Mouse (Mus musculus) ES-Bruce4 (cell line): Measurements from ENCODE around the gene Olfr544. TPM values are rescaled to one million over a fixed set of nuclear protein-coding genes. Genes with fewer than 3 reads are reported as not detected.
A peak's percentile ranks its signal among the peaks of the same experiment; 100 is the strongest.

Experiments
- H3K27ac ChIP-seq: 2 replicates; pipeline ENCODE4 v1.5.1; 2012; ENCODE audit warnings: low read length, inconsistent platforms; ENCODE audit not compliant: insufficient read depth
- H3K27me3 ChIP-seq: 2 replicates; pipeline ENCODE4 v1.6.1; 2012; ENCODE audit warnings: mild to moderate bottlenecking, low read length, inconsistent platforms; ENCODE audit not compliant: control insufficient read depth, poor library complexity, insufficient read depth, severe bottlenecking
- H3K36me3 ChIP-seq: 2 replicates; pipeline ENCODE4 v1.6.1; 2012; ENCODE audit warnings: inconsistent platforms, mild to moderate bottlenecking, low read length, moderate library complexity; ENCODE audit not compliant: control insufficient read depth, poor library complexity, insufficient read depth, severe bottlenecking
- H3K4me1 ChIP-seq: one replicate; pipeline ENCODE4 v1.8.1; 2011; ENCODE audit warnings: low read length; ENCODE audit not compliant: control insufficient read depth, insufficient read depth
- H3K4me3 ChIP-seq: 2 replicates; pipeline ENCODE4 v1.5.1; 2011; ENCODE audit warnings: low read depth, mild to moderate bottlenecking, low read length
- H3K9ac ChIP-seq: 2 replicates; pipeline ENCODE4 v1.6.1; 2012; ENCODE audit warnings: low read depth, mild to moderate bottlenecking, inconsistent platforms; ENCODE audit not compliant: poor library complexity, severe bottlenecking
- H3K9me3 ChIP-seq: replicated peaks from 2 replicates; pipeline ENCODE4 v1.6.1; 2012; ENCODE audit warnings: mild to moderate bottlenecking, low read length, inconsistent platforms; ENCODE audit not compliant: control insufficient read depth, poor library complexity, insufficient read depth, severe bottlenecking
- CTCF ChIP-seq: IDR thresholded peaks from one replicate; pipeline ENCODE4 v1.8.1; 2011; ENCODE audit warnings: low read depth, low read length
- EP300 ChIP-seq: IDR thresholded peaks from 2 replicates; pipeline ENCODE4 v1.6.1; 2011; ENCODE audit warnings: low read depth, low read length; ENCODE audit not compliant: insufficient read depth
- POLR2A ChIP-seq: IDR thresholded peaks from one replicate; pipeline ENCODE4 v1.8.1; 2011; ENCODE audit warnings: low read length; ENCODE audit not compliant: insufficient read depth
- polyA plus RNA-seq: library from polyadenylated mRNA; stranded (reverse); fragments of >200 nt; gene quantifications from 2 replicates; pipeline ENCODE4 v1.2.4, GENCODE M21; 2011; ENCODE audit warnings: low read depth; ENCODE audit not compliant: missing spikeins, insufficient read depth, insufficient read length

The Olfr544 gene
- polyA plus RNA-seq, 1 experiment = not detected

DNA sequence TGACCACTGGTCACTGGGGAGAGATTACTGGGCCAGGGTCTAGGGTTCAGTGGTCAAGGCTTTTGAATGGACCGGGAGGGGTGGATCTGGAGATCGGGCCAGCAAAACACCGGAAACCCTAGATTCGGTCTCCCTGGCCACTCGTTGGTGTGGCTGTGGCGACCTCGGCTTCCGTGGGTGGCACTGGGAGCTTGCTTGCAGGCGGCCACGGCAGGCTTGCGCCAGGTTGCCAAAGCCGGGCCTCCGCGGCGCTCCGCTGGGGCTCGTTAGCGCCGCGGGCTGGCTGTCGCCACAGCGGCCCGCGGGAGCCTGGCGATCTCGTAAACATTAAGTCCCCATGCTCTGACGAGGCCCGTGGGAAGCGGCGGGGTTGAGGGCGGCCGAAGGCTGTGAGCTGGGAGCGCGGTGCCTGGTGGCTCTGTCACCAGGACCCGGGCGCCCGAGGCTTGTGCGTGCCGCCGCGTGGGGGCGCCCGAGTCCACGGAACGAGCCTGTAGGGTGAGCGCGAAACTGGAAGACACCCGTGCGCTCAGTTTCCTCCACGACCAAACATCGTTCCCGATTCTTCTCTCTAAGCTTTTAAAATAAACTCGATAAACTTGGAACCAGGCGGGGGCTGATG is 24.8 kb upstream of the Olfr544 start:
- no peaks in the 10 kb centered on the region for H3K36me3 ChIP-seq
- no peak overlapping the region for H3K27ac ChIP-seq
- peak overlapping the region; percentile 67 for H3K4me3 ChIP-seq
- no peaks in the 10 kb centered on the region for H3K4me1 ChIP-seq
- TF ChIP-seq POLR2A (no peak), CTCF (peak; percentile 71), EP300 (no peak)
- peak overlapping the region; percentile 65 for H3K9ac ChIP-seq
- no peaks in the 10 kb centered on the region for H3K9me3 ChIP-seq
- H3K27me3 ChIP-seq = no peaks in the 10 kb centered on the region; the same call in 1 of the 2 replicates

DNA sequence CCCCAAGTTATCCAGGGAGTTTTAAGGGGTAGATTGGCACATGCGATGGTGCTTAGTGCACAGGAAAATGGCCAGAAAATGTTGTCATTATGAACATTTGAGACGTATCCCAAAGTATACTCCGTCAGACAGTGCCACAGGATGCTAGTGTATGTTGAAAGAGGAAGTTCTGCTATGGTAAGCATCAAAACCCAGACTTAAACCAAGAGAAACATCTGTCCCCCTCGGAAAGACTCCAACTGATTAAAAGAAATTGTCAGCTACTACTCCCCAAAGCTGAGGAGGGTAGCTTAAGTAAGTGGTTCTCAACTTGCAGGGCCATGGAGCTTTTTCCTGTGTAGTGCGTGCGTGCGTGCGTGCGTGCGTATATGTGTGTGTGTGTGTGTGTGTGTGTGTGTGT is 23.8 kb upstream of the Olfr544 start:
- Histone ChIP-seq H3K27ac (no peak overlapping the region), H3K9me3 (no peaks in the 10 kb centered on the region), H3K36me3 (no peaks in the 10 kb centered on the region), H3K9ac (no peak overlapping the region), H3K27me3 (no peaks in the 10 kb centered on the region; the same call in 1 of the 2 replicates), H3K4me1 (no peaks in the 10 kb centered on the region), H3K4me3 (no peak overlapping the region)
- TF ChIP-seq CTCF = no peak
- no peak for TF ChIP-seq POLR2A
- TF ChIP-seq EP300 = no peak

DNA sequence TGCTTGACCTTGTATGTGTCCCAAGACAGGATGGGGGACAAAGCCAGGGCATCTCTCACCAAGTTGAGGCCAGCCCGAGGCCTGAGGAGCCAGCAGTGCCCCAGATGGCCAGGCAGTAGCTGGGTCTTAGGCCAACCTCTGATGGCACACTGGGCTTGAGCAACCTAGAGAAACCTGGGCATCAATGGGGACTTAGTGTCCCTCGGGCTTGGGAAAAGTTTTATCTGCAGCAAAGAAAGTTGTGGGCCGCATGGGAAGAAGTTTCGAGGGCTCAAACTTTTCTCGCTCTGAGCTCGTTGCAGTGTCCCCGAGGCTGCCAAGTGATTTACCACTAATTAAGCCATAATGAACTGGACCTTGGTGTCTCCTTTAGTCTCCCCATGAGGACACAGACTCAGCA is 21.6 kb upstream of the Olfr544 start:
- Histone ChIP-seq H3K4me1 (no peaks in the 10 kb centered on the region), H3K27ac (no peak overlapping the region), H3K4me3 (no peak overlapping the region), H3K9me3 (no peaks in the 10 kb centered on the region), H3K9ac (no peak overlapping the region), H3K36me3 (no peaks in the 10 kb centered on the region), H3K27me3 (no peaks in the 10 kb centered on the region; the same call in 1 of the 2 replicates)
- TF ChIP-seq POLR2A = no peak

DNA sequence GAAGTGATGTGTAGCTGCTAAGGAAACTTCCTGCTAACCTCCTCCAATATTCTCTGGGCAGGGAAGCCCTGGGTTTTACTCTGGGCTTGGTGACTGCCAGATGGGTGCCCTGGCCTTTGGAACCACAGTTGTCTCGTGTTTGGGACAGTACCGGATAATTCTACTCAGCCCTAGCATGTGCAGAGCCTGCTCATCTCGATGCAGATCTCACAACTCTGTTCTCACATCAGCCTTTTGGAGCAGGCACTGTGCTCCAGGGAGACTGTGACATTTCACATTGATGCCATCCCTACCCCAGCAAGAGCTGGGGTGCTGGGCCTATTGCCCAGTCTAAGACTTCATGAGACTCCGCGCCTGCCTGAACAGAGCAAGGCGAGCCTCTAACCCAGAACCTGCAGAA is 20.6 kb upstream of the Olfr544 start:
- Histone ChIP-seq H3K36me3 (no peaks in the 10 kb centered on the region), H3K4me1 (no peaks in the 10 kb centered on the region), H3K9ac (no peak overlapping the region), H3K9me3 (no peaks in the 10 kb centered on the region), H3K27me3 (no peaks in the 10 kb centered on the region; the same call in 1 of the 2 replicates), H3K4me3 (no peak overlapping the region), H3K27ac (no peak overlapping the region)
- TF ChIP-seq CTCF (no peak), POLR2A (no peak), EP300 (no peak)

DNA sequence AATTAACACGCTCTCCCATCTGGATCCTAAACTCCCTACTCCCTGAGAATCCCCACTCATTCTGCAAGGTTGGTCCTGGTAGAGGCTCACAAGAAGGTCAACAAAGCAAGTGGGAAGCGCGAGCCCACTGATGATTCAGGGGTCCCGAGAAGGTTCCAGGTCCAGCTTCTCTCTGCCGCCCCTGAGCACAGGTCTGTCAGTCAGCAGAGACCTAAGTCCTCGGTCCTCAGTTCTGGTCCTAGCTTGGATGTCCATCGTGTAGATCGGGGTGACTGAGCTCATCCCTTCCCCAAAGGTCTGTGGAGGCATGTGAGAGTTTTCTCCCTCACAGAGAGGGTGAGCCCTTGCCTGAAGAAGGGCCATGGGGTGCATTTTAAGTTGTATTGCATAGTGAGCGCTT is 20.0 kb upstream of the Olfr544 start:
- no peak for TF ChIP-seq CTCF
- TF ChIP-seq EP300 = no peak
- no peak for TF ChIP-seq POLR2A
- Histone ChIP-seq H3K4me1 (no peaks in the 10 kb centered on the region), H3K27ac (no peak overlapping the region), H3K36me3 (no peaks in the 10 kb centered on the region), H3K9ac (no peak overlapping the region), H3K4me3 (no peak overlapping the region), H3K27me3 (no peaks in the 10 kb centered on the region; the same call in 1 of the 2 replicates), H3K9me3 (no peaks in the 10 kb centered on the region)

DNA sequence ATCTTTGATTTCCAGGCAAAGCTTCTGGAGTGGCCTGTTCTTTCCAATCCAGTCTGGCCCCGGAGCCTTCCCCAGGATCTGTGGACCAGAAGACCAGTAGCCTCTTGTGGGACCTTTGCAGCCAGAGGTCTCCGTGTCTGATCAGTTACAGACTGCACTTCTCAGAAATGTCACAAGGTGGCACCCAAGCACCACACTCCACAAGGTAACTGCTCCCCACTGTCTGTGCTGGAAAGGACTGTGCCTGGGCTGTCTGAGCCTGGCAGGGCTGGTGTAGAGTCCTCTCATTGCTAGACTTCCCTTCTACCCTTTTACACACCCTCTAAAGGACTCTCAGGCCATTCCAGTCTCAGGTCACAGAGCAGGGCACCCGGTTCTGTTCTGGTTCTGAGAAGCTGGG is 18.7 kb upstream of the Olfr544 start:
- Histone ChIP-seq H3K27ac (no peak overlapping the region), H3K4me3 (no peak overlapping the region), H3K27me3 (no peaks in the 10 kb centered on the region), H3K4me1 (no peaks in the 10 kb centered on the region), H3K9ac (no peak overlapping the region), H3K36me3 (no peaks in the 10 kb centered on the region), H3K9me3 (no peaks in the 10 kb centered on the region)
- TF ChIP-seq EP300 (no peak), CTCF (peak; percentile 88)
